ENCODE assay signal across 9 mouse cellular contexts in genomic region chr16:66013608-66014007, GRCm38 (mm10).
DNase-seq lines count a peak whose midpoint lies in the region; ATAC-seq and TF ChIP-seq lines count a peak whose summit lies in the region.
"Had no signal": no experiment of that assay in that cellular context is flagged by ENCODE, and none has a peak within 500 bp of the region (broad histone marks: within the 10 kb centered on the region; RNA-seq: fewer than 3 reads in every experiment).

No protein-coding gene starts in this region.

- no peak for ATAC-seq in liver, embryonic 12.5 days
- peak; percentile 25; the same call in 1 of the 2 replicates for ATAC-seq in midbrain, embryonic 16.5 days

- no peaks in the 10 kb centered on the region for H3K27me3 ChIP-seq in liver, adult 2 months (ENCODE audit: control insufficient read depth, insufficient read depth, low read length)
- no peaks in the 10 kb centered on the region for H3K27me3 ChIP-seq in liver, embryonic 12.5 days (replicated peaks)
- H3K27me3 ChIP-seq in midbrain, embryonic 16.5 days (ENCODE audit: control insufficient read depth, insufficient read depth, low read depth, low read length): no peaks in the 10 kb centered on the region

- DNase-seq in liver, adult 2 months (ENCODE audit: extremely low read depth, low read depth, low spot score): peak; percentile 50
- peak; percentile 38 for DNase-seq in R1 (ENCODE audit: low read depth, low spot score)
- peak; percentile 20 for DNase-seq in embryo, embryonic 9.5 days (ENCODE audit: extremely low spot score)
- DNase-seq in right cerebral cortex, postnatal 4 days: no peak
- no peak for DNase-seq in adrenal gland, adult (ENCODE audit: inconsistent age in 2 of 2, low spot score in 1 of 2)
- DNase-seq: cerebellum, adult 11-12 months; thymus, postnatal 14 days had no signal

- H3K79me2 ChIP-seq in liver, adult 2 months (ENCODE audit: control insufficient read depth, insufficient read depth, low read length): no peaks in the 10 kb centered on the region

- H3K27ac ChIP-seq in liver, adult 2 months (replicated peaks; ENCODE audit: insufficient read depth, low read depth, low read length): no peak overlapping the region
- no peak overlapping the region for H3K27ac ChIP-seq in liver, embryonic 12.5 days
- no peak overlapping the region for H3K27ac ChIP-seq in midbrain, embryonic 16.5 days (ENCODE audit: low read length)

- H3K4me3 ChIP-seq in liver, adult 2 months (ENCODE audit: insufficient read depth, low read depth, low read length): no peak overlapping the region
- no peak overlapping the region for H3K4me3 ChIP-seq in liver, embryonic 12.5 days
- no peak overlapping the region for H3K4me3 ChIP-seq in midbrain, embryonic 16.5 days (ENCODE audit: low read depth, low read length)

- no peaks in the 10 kb centered on the region for H3K9me3 ChIP-seq in liver, embryonic 12.5 days (replicated peaks)
- H3K9me3 ChIP-seq in midbrain, embryonic 16.5 days (replicated peaks; ENCODE audit: control insufficient read depth, low read length, poor library complexity, severe bottlenecking): no peaks in the 10 kb centered on the region

- no peak for TF ChIP-seq POLR2A in liver, adult 2 months (IDR thresholded peaks at IDR 0.05; ENCODE audit: extremely low read depth, insufficient read depth, low read length)

- no peaks in the 10 kb centered on the region for H3K36me3 ChIP-seq in liver, adult 2 months (ENCODE audit: control insufficient read depth, insufficient read depth, low read length)
- H3K36me3 ChIP-seq in liver, embryonic 12.5 days: no peaks in the 10 kb centered on the region
- no peaks in the 10 kb centered on the region for H3K36me3 ChIP-seq in midbrain, embryonic 16.5 days (ENCODE audit: control insufficient read depth, insufficient read depth, low read length)

- WGBS in liver, adult 2 months: 11% methylated on average over 2 of the region's 2 CpGs
- 15% methylated on average over 2 of the region's 2 CpGs for WGBS in liver, embryonic 12.5 days (ENCODE audit: insufficient replicate concordance)
- WGBS in midbrain, embryonic 16.5 days: 21% methylated on average over 2 of the region's 2 CpGs

- no peak overlapping the region for H3K4me2 ChIP-seq in liver, embryonic 12.5 days
- no peak overlapping the region for H3K4me2 ChIP-seq in midbrain, embryonic 16.5 days (ENCODE audit: low read length)

- H3K4me1 ChIP-seq in liver, adult 2 months (ENCODE audit: control insufficient read depth, insufficient read depth, low read length): no peaks in the 10 kb centered on the region
- H3K4me1 ChIP-seq in liver, embryonic 12.5 days: no peaks in the 10 kb centered on the region
- no peaks in the 10 kb centered on the region for H3K4me1 ChIP-seq in midbrain, embryonic 16.5 days (ENCODE audit: control insufficient read depth, insufficient read depth, low read length)

- TF ChIP-seq CTCF in liver, adult 2 months (IDR thresholded peaks at IDR 0.05; ENCODE audit: low read depth, low read length): no peak

- no peak overlapping the region for H3K9ac ChIP-seq in liver, adult 2 months (ENCODE audit: low read depth, low read length)
- H3K9ac ChIP-seq in liver, embryonic 12.5 days: no peak overlapping the region
- H3K9ac ChIP-seq in midbrain, embryonic 16.5 days (ENCODE audit: low read depth, low read length): no peak overlapping the region

Comparison
In these comparisons a context has a peak if more than half of its experiments do, and no peak if none do; other contexts are left out.
1. DNase-seq: peak in liver, adult 2 months (single experiment), R1 (single experiment) and embryo, embryonic 9.5 days (single experiment); none in right cerebral cortex, postnatal 4 days (single experiment) and adrenal gland, adult (0 of 2).